Mouse (Mus musculus): ENCODE results near the gene Gsto2.

GRCm38 (mm10) chr19:47929043-47929442 is 63.7 kb downstream of the Gsto2 start:
- TF ChIP-seq TAL1 (IDR thresholded peaks at IDR 0.05; ENCODE audit: low read length) (no peak), GATA1 (IDR thresholded peaks at IDR 0.05; ENCODE audit: low read length) (no peak)

Measured in erythroblast, embryonic 14.5 days (primary cell).